Mouse (Mus musculus): Measurements from ENCODE around the gene Hip1r. TPM values are rescaled to one million over a fixed set of nuclear protein-coding genes. Genes with fewer than 3 reads are reported as not detected.

Hip1r gene
- polyA plus RNA-seq, 1 experiment from 2014 or later, result 8.6 TPM

- H3K4me1 ChIP-seq, result peaks cover 12% of the 10 kb centered on the region
- ATAC-seq (ENCODE audit: low FRiP score, low read depth), result no peak
- 0 out of 2 replicates have a peak overlapping the region, but pooled peaks have one; percentile 9 for H3K9ac ChIP-seq
- no peak overlapping the region for H3K4me3 ChIP-seq
- no peaks in the 10 kb centered on the region for H3K36me3 ChIP-seq
- no peaks in the 10 kb centered on the region for H3K9me3 ChIP-seq
- 63% methylated on average over 5 of the region's 5 CpGs for WGBS
- H3K27me3 ChIP-seq, result no peaks in the 10 kb centered on the region
- H3K27ac ChIP-seq, result no peak overlapping the region
- H3K4me2 ChIP-seq (replicated peaks), result no peak overlapping the region
These were observed 20.9 kb upstream of the Hip1r start for GRCm38 (mm10) chr5:123952365-123953045.

- no peak overlapping the region for H3K9ac ChIP-seq
- H3K4me1 ChIP-seq, result peaks cover 12% of the 10 kb centered on the region
- no peaks in the 10 kb centered on the region for H3K27me3 ChIP-seq
- no peak overlapping the region for H3K4me2 ChIP-seq (replicated peaks)
- 91% methylated on average over 8 of the region's 8 CpGs for WGBS
- no peaks in the 10 kb centered on the region for H3K9me3 ChIP-seq
- H3K27ac ChIP-seq, result no peak overlapping the region
- no peaks in the 10 kb centered on the region for H3K36me3 ChIP-seq
- H3K4me3 ChIP-seq, result no peak overlapping the region
- no peak for ATAC-seq (ENCODE audit: low FRiP score, low read depth)
These were observed 16.2 kb upstream of the Hip1r start for GRCm38 (mm10) chr5:123957213-123957612.

- Histone ChIP-seq H3K9ac (no peak overlapping the region), H3K27me3 (no peaks in the 10 kb centered on the region), H3K27ac (no peak overlapping the region), H3K4me3 (no peak overlapping the region), H3K4me2 (replicated peaks) (no peak overlapping the region), H3K36me3 (no peaks in the 10 kb centered on the region), H3K9me3 (no peaks in the 10 kb centered on the region), H3K4me1 (peaks cover 12% of the 10 kb centered on the region)
- 66% methylated on average over 3 of the region's 3 CpGs for WGBS
- no peak for ATAC-seq (ENCODE audit: low FRiP score, low read depth)
These were observed 14.4 kb upstream of the Hip1r start for GRCm38 (mm10) chr5:123959018-123959417.

- H3K4me3 ChIP-seq, result no peak overlapping the region
- WGBS, result 78% methylated on average over 8 of the region's 8 CpGs
- H3K4me2 ChIP-seq (replicated peaks), result no peak overlapping the region
- H3K4me1 ChIP-seq, result peaks cover 7% of the 10 kb centered on the region; the same call in 1 of the 2 replicates
- H3K9ac ChIP-seq, result no peak overlapping the region
- no peak overlapping the region for H3K27ac ChIP-seq
- no peak for ATAC-seq (ENCODE audit: low FRiP score, low read depth)
- no peaks in the 10 kb centered on the region for H3K36me3 ChIP-seq
- no peaks in the 10 kb centered on the region for H3K9me3 ChIP-seq
- no peaks in the 10 kb centered on the region for H3K27me3 ChIP-seq
These were observed 13.3 kb upstream of the Hip1r start for GRCm38 (mm10) chr5:123960129-123960528.

- no peak for ATAC-seq (ENCODE audit: low FRiP score, low read depth)
These were observed 12.4 kb upstream of the Hip1r start for GRCm38 (mm10) chr5:123961046-123961445.

GRCm38 (mm10) chr5:123964208-123964607 is 9.2 kb upstream of the Hip1r start:
- no peak overlapping the region for H3K9ac ChIP-seq
- H3K4me3 ChIP-seq, result no peak overlapping the region
- no peaks in the 10 kb centered on the region for H3K36me3 ChIP-seq
- no peaks in the 10 kb centered on the region for H3K27me3 ChIP-seq
- H3K27ac ChIP-seq, result no peak overlapping the region
- H3K9me3 ChIP-seq, result no peaks in the 10 kb centered on the region
- H3K4me1 ChIP-seq, result no peaks in the 10 kb centered on the region
- 96% methylated on average over 4 of the region's 4 CpGs for WGBS
- no peak for ATAC-seq (ENCODE audit: low FRiP score, low read depth)
- no peak overlapping the region for H3K4me2 ChIP-seq (replicated peaks)

More at GRCm38 (mm10) chr5:123961046-123961445, 12.4 kb upstream of the Hip1r start:
- H3K27ac ChIP-seq, result no peak overlapping the region
- 80% methylated on average over 12 of the region's 12 CpGs for WGBS
- H3K4me3 ChIP-seq, result no peak overlapping the region
- H3K36me3 ChIP-seq, result no peaks in the 10 kb centered on the region
- H3K4me2 ChIP-seq (replicated peaks), result no peak overlapping the region
- no peak overlapping the region for H3K9ac ChIP-seq
- H3K4me1 ChIP-seq, result peaks cover 2% of the 10 kb centered on the region; the same call in 1 of the 2 replicates
- H3K27me3 ChIP-seq, result no peaks in the 10 kb centered on the region
- no peaks in the 10 kb centered on the region for H3K9me3 ChIP-seq

GRCm38 (mm10) chr5:123966759-123967158 is 6.7 kb upstream of the Hip1r start:
- no peak overlapping the region for H3K9ac ChIP-seq
- H3K27ac ChIP-seq, result no peak overlapping the region
- no peaks in the 10 kb centered on the region for H3K36me3 ChIP-seq
- H3K27me3 ChIP-seq, result 0 out of 2 replicates have a peak, but pooled peaks cover 3% of the 10 kb centered on the region
- ATAC-seq (ENCODE audit: low FRiP score, low read depth), result no peak
- H3K4me2 ChIP-seq (replicated peaks), result no peak overlapping the region
- H3K4me3 ChIP-seq, result no peak overlapping the region
- no peaks in the 10 kb centered on the region for H3K9me3 ChIP-seq
- no peaks in the 10 kb centered on the region for H3K4me1 ChIP-seq
- WGBS, result 92% methylated on average over 2 of the region's 2 CpGs

- Histone ChIP-seq H3K27me3 (peaks cover 13% of the 10 kb centered on the region), H3K4me2 (replicated peaks) (no peak overlapping the region), H3K4me3 (no peak overlapping the region), H3K9me3 (no peaks in the 10 kb centered on the region), H3K4me1 (no peaks in the 10 kb centered on the region), H3K9ac (no peak overlapping the region), H3K27ac (no peak overlapping the region), H3K36me3 (no peaks in the 10 kb centered on the region)
- WGBS, result 79% methylated on average over 5 of the region's 5 CpGs
- ATAC-seq (ENCODE audit: low FRiP score, low read depth), result no peak
These were observed 5.0 kb upstream of the Hip1r start for GRCm38 (mm10) chr5:123968468-123968867.

- Histone ChIP-seq H3K9ac (no peak overlapping the region), H3K27me3 (peaks cover 13% of the 10 kb centered on the region), H3K9me3 (no peaks in the 10 kb centered on the region), H3K27ac (no peak overlapping the region), H3K4me2 (replicated peaks) (no peak overlapping the region), H3K36me3 (no peaks in the 10 kb centered on the region), H3K4me1 (no peaks in the 10 kb centered on the region), H3K4me3 (no peak overlapping the region)
- ATAC-seq (ENCODE audit: low FRiP score, low read depth), result no peak
- 72% methylated on average over 8 of the region's 8 CpGs for WGBS
These were observed 4.2 kb upstream of the Hip1r start for GRCm38 (mm10) chr5:123969216-123969615.

- Histone ChIP-seq H3K27me3 (peaks cover 24% of the 10 kb centered on the region), H3K9ac (no peak overlapping the region), H3K27ac (no peak overlapping the region), H3K9me3 (no peaks in the 10 kb centered on the region), H3K4me1 (peaks cover 8% of the 10 kb centered on the region), H3K4me3 (no peak overlapping the region), H3K4me2 (replicated peaks) (no peak overlapping the region), H3K36me3 (no peaks in the 10 kb centered on the region)
- no peak for ATAC-seq (ENCODE audit: low FRiP score, low read depth)
- 82% methylated on average over 4 of the region's 4 CpGs for WGBS
These were observed 2.9 kb upstream of the Hip1r start for GRCm38 (mm10) chr5:123970576-123970975.

- H3K27ac ChIP-seq, result no peak overlapping the region
- no peak for ATAC-seq (ENCODE audit: low FRiP score, low read depth)
- no peak overlapping the region for H3K9ac ChIP-seq
- H3K4me2 ChIP-seq (replicated peaks), result no peak overlapping the region
- no peaks in the 10 kb centered on the region for H3K9me3 ChIP-seq
- peaks cover 35% of the 10 kb centered on the region for H3K27me3 ChIP-seq
- H3K4me3 ChIP-seq, result no peak overlapping the region
- H3K36me3 ChIP-seq, result no peaks in the 10 kb centered on the region
- 74% methylated on average over 6 of the region's 6 CpGs for WGBS
- H3K4me1 ChIP-seq, result peaks cover 17% of the 10 kb centered on the region
These were observed 975 bp upstream of the Hip1r start for GRCm38 (mm10) chr5:123972453-123972852.

GRCm38 (mm10) chr5:123974179-123974485 is 704 bp downstream of the Hip1r start:
- Histone ChIP-seq H3K36me3 (no peaks in the 10 kb centered on the region), H3K9me3 (no peaks in the 10 kb centered on the region), H3K27me3 (peaks cover 35% of the 10 kb centered on the region), H3K4me2 (replicated peaks) (peak overlapping the region; percentile 89), H3K4me3 (peak overlapping the region; percentile 74), H3K9ac (peak overlapping the region; percentile 80), H3K4me1 (peaks cover 21% of the 10 kb centered on the region), H3K27ac (no peak overlapping the region)
- 1% methylated on average over 14 of the region's 14 CpGs for WGBS
- no peak for ATAC-seq (ENCODE audit: low FRiP score, low read depth)

GRCm38 (mm10) chr5:123974616-123975111 is 1.2 kb downstream of the Hip1r start:
- no peak overlapping the region for H3K27ac ChIP-seq
- H3K9me3 ChIP-seq, result no peaks in the 10 kb centered on the region
- peak overlapping the region; percentile 74 for H3K4me3 ChIP-seq
- H3K27me3 ChIP-seq, result peaks cover 35% of the 10 kb centered on the region
- no peaks in the 10 kb centered on the region for H3K36me3 ChIP-seq
- H3K4me1 ChIP-seq, result peaks cover 26% of the 10 kb centered on the region
- no peak for ATAC-seq (ENCODE audit: low FRiP score, low read depth)
- H3K4me2 ChIP-seq (replicated peaks), result peak overlapping the region; percentile 89
- WGBS, result 20% methylated on average over 11 of the region's 11 CpGs
- H3K9ac ChIP-seq, result no peak overlapping the region

Data from limb, embryonic 13.5 days (tissue).